Mouse (Mus musculus) heart, postnatal 0 days (tissue): Measurements from ENCODE around the gene Rnf144b. TPM values are rescaled to one million over a fixed set of nuclear protein-coding genes. Genes with fewer than 3 reads are reported as not detected.

ENCODE experiments used
- ATAC-seq: fragments of 200-750 bp; cut with Nextera tagmentation; 2 replicates; pipeline ENCODE4 v1.8.0; 2017; ENCODE audit warnings: low read depth, moderate number of reproducible peaks, moderate library complexity; ENCODE audit not compliant: insufficient read depth
- DNase-seq: peaks from one replicate; pipeline ENCODE4 v3.0.0-alpha.2; 2016; ENCODE audit warnings: low spot score
- H3K27ac ChIP-seq: fragments of 300-500 bp; sonication (generic); 2 replicates; pipeline ENCODE4 v1.5.1; 2014; ENCODE audit warnings: low read depth, mild to moderate bottlenecking
- H3K27me3 ChIP-seq: fragments of 300-500 bp; sonication (generic); 2 replicates; pipeline ENCODE4 v1.6.1; 2014; ENCODE audit warnings: low read length, mixed read lengths; ENCODE audit not compliant: control insufficient read depth, insufficient read depth
- H3K36me3 ChIP-seq: fragments of 300-500 bp; sonication (generic); replicated peaks from 2 replicates; pipeline ENCODE4 v1.6.1; 2014; ENCODE audit warnings: low read length, mixed read lengths; ENCODE audit not compliant: control insufficient read depth, insufficient read depth
- H3K4me1 ChIP-seq: fragments of 300-500 bp; sonication (generic); 2 replicates; pipeline ENCODE4 v1.6.1; 2014; ENCODE audit warnings: antibody characterized with exemption; ENCODE audit not compliant: control insufficient read depth, insufficient read depth
- H3K4me2 ChIP-seq: fragments of 300-500 bp; sonication (generic); 2 replicates; pipeline ENCODE4 v1.6.1; 2014; ENCODE audit warnings: low read depth, mild to moderate bottlenecking, low read length, moderate library complexity
- H3K4me3 ChIP-seq: fragments of 300-500 bp; sonication (generic); 2 replicates; pipeline ENCODE4 v1.5.1; 2014; ENCODE audit warnings: low read depth, low read length
- H3K9ac ChIP-seq: fragments of 300-500 bp; sonication (generic); replicated peaks from 2 replicates; pipeline ENCODE4 v1.6.1; 2014; ENCODE audit warnings: low read depth, low read length, mixed read lengths
- H3K9me3 ChIP-seq: fragments of 300-500 bp; sonication (generic); replicated peaks from 2 replicates; pipeline ENCODE4 v1.6.1; 2016; ENCODE audit warnings: low read length; ENCODE audit not compliant: control insufficient read depth
- CTCF ChIP-seq: IDR thresholded peaks from 2 replicates; pipeline ENCODE4 v1.5.1; 2016; ENCODE audit warnings: antibody characterized with exemption, control low read depth, low read depth
- EP300 ChIP-seq: IDR thresholded peaks from 2 replicates; pipeline ENCODE4 v1.6.1; 2016; ENCODE audit warnings: antibody characterized with exemption, low read depth
- WGBS: fragments of 180-500 bp; shearing (Covaris S2); extraction: QIAGEN DNeasy Blood & Tissue Kit; methylation state at CpG from one replicate; pipeline ENCODE4 v1.1.7; 2014; 5-methylcytosine and 5-hydroxymethylcytosine counted together
- polyA plus RNA-seq: library from polyadenylated mRNA; unstranded; fragments of >200 nt; fragmentation: Nextera tagmentation; extraction: Ambion mirVana; gene quantifications from 2 replicates; pipeline ENCODE4 v1.2.1, GENCODE M21; 2015
- total RNA-seq: library from RNA; depleted of rRNA; stranded (reverse); fragments of >200 nt; gene quantifications from 2 replicates; pipeline ENCODE4 v1.2.3, GENCODE M21; 2014; ENCODE audit warnings: low replicate concordance

Rnf144b gene
- total and polyA plus RNA-seq, 2 experiments from 2014 or later: 2.1 to 6.3 TPM

DNA sequence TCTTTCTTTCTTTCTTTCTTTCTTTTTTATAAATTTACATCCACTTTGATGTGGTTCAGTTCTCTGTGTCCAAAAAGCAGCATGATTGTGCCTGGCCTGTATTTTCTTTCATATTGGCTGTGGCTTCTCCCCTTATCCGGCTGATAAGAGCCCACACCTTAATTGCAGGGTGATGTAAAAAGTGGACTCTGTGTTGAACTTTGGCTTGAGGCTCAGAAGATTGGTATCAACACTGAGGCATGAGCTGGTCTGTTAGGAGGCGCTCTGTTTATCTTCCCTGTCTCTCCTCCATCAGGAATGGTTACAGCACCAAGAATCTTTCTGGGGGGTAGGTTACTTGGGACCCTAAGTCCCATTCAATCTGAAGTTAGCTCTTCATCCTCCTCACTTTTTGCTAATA, 69.7 kb downstream of the Rnf144b start:
- no peak for DNase-seq
- no peaks in the 10 kb centered on the region for H3K9me3 ChIP-seq
- ATAC-seq: no peak
- H3K4me1 ChIP-seq: 0 out of 2 replicates have a peak, but pooled peaks cover 6% of the 10 kb centered on the region
- H3K4me2 ChIP-seq: no peak overlapping the region
- no peak overlapping the region for H3K27ac ChIP-seq
- no peak overlapping the region for H3K4me3 ChIP-seq
- no peaks in the 10 kb centered on the region for H3K36me3 ChIP-seq
- no peak overlapping the region for H3K9ac ChIP-seq
- H3K27me3 ChIP-seq: no peaks in the 10 kb centered on the region
- TF ChIP-seq CTCF (no peak), EP300 (no peak)
- 69% methylated on average over 2 of the region's 2 CpGs for WGBS

- DNase-seq: no peak
- Histone ChIP-seq H3K27me3 (no peaks in the 10 kb centered on the region), H3K9ac (no peak overlapping the region), H3K9me3 (no peaks in the 10 kb centered on the region), H3K27ac (no peak overlapping the region), H3K4me1 (0 out of 2 replicates have a peak, but pooled peaks cover 6% of the 10 kb centered on the region), H3K36me3 (no peaks in the 10 kb centered on the region), H3K4me2 (no peak overlapping the region), H3K4me3 (no peak overlapping the region)
- WGBS: 62% methylated on average over 5 of the region's 5 CpGs
- ATAC-seq: no peak
- TF ChIP-seq EP300 (no peak), CTCF (no peak)
Observed at GRCm38 (mm10) chr13:47192771-47193170, 70.3 kb downstream of the Rnf144b start.

GRCm38 (mm10) chr13:47193326-47194153, 71.1 kb downstream of the Rnf144b start:
- Histone ChIP-seq H3K27me3 (no peaks in the 10 kb centered on the region), H3K4me2 (peak overlapping the region; percentile 82), H3K4me3 (peak overlapping the region; percentile 68), H3K9ac (peak overlapping the region; percentile 65), H3K4me1 (0 out of 2 replicates have a peak, but pooled peaks cover 6% of the 10 kb centered on the region), H3K27ac (peak overlapping the region; percentile 62), H3K9me3 (no peaks in the 10 kb centered on the region), H3K36me3 (no peaks in the 10 kb centered on the region)
- WGBS: 6% methylated on average over 32 of the region's 32 CpGs
- 0 out of 2 replicates have a peak, but pooled peaks have one; percentile 25 for TF ChIP-seq EP300
- TF ChIP-seq CTCF: no peak
- ATAC-seq: peak; percentile 87
- DNase-seq: peak; percentile 66

DNA sequence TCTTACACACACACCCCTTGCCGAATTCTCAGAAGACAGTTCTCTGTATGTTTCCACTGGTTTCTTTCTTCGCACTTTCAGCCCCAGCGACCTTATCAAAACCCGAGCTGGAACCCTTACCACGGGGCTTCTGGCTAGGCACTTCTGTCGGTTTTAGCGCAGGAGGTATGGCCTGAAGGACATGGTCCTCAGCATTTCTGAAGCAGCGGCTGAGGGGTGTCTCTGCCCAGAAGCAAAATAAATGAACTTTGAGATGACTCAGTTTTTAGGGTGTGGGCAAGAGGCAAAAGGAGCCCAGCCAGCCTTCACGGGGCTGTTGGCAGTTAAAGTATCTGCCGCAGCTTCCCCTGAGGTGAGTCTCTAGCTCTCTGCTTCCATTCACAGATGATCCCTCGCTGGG, 72.2 kb downstream of the Rnf144b start:
- Histone ChIP-seq H3K27me3 (no peaks in the 10 kb centered on the region), H3K4me2 (peak overlapping the region; percentile 82), H3K4me1 (0 out of 2 replicates have a peak, but pooled peaks cover 4% of the 10 kb centered on the region), H3K9ac (peak overlapping the region; percentile 65), H3K36me3 (no peaks in the 10 kb centered on the region), H3K9me3 (no peaks in the 10 kb centered on the region), H3K4me3 (peak overlapping the region; percentile 68), H3K27ac (no peak overlapping the region)
- ATAC-seq (no peak), DNase-seq (no peak)
- WGBS: 13% methylated on average over 11 of the region's 11 CpGs
- TF ChIP-seq CTCF (no peak), EP300 (no peak)

- WGBS: 73% methylated on average over 4 of the region's 4 CpGs
- no peak for TF ChIP-seq CTCF
- TF ChIP-seq EP300: no peak
- no peak for ATAC-seq
Observed at GRCm38 (mm10) chr13:47195491-47195890, 73.0 kb downstream of the Rnf144b start.

More at GRCm38 (mm10) chr13:47195491-47195890, 73.0 kb downstream of the Rnf144b start:
- no peak overlapping the region for H3K27ac ChIP-seq
- peak overlapping the region; percentile 82; the same call in 1 of the 2 replicates for H3K4me2 ChIP-seq
- no peaks in the 10 kb centered on the region for H3K9me3 ChIP-seq
- H3K4me3 ChIP-seq: no peak overlapping the region
- DNase-seq: no peak
- H3K9ac ChIP-seq: no peak overlapping the region
- H3K36me3 ChIP-seq: no peaks in the 10 kb centered on the region
- H3K27me3 ChIP-seq: no peaks in the 10 kb centered on the region
- H3K4me1 ChIP-seq: peaks cover 5% of the 10 kb centered on the region
